Mouse (Mus musculus) liver, adult 2 months (tissue): ENCODE measurements around the gene Tomm22.

Experiments
- CTCF ChIP-seq: fragments of 200-500 bp; IDR thresholded peaks from 2 replicates; pipeline ENCODE4 v1.5.1; 2011; ENCODE audit warnings: low read depth, low read length, control low read depth
- POLR2A ChIP-seq: fragments of 200-500 bp; IDR thresholded peaks from 2 replicates; pipeline ENCODE4 v1.6.1; 2011; ENCODE audit warnings: low read length, control low read depth; ENCODE audit not compliant: insufficient read depth; ENCODE audit errors: extremely low read depth

DNA sequence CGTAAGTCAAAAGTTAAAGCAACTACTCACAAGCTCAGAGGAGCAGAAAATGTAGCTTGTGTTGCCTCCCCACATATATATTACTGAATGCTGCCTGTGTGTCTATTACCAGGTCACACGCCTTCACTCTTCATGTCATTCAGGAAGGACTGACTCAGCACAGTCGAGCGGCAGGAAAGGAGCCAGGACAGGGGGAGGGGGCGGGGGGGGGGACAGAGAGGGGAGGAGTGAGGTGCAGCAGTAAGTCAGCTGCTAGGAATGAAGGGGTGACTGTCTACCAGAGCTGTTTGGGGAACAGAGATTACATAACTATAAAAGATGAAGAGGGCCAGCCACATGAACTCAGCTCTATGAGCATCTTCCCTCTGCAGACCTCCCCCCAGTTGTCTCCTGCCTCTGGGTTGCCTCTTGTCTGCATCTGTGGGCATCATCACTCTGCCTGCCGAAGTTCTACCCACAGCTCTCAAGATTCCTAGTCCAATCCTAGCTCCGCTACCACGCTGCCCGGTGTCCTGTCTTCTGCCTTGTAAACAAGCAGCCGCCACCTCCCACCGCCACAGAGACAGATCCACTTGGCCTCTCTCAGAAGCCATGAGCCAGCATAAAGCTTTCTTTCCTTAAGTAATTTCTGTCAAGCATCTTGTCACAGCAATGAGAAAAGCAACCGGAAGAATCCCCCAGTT is 29.4 kb upstream of the Tomm22 start:
- TF ChIP-seq CTCF (no peak), POLR2A (no peak)
